Mouse (Mus musculus) embryo, embryonic 10 days (tissue): ENCODE measurements around the gene Lipo4.
"Not testable (repeated sequence)": the region's sequence is repeated elsewhere in the genome, so short reads cannot be mapped to it uniquely, and the experiment has no call there.

Experiments used
- DNase-seq: peaks from one replicate; pipeline ENCODE4 v3.0.0-alpha.2; 2015; ENCODE audit warnings: low spot score

Gene Lipo4

GRCm38 (mm10) chr19:33517680-33518079 lies at the start of gene Lipo4:
TSS of gene Lipo4 (minus strand) at chr19:33517780.
- no peak for DNase-seq

DNA sequence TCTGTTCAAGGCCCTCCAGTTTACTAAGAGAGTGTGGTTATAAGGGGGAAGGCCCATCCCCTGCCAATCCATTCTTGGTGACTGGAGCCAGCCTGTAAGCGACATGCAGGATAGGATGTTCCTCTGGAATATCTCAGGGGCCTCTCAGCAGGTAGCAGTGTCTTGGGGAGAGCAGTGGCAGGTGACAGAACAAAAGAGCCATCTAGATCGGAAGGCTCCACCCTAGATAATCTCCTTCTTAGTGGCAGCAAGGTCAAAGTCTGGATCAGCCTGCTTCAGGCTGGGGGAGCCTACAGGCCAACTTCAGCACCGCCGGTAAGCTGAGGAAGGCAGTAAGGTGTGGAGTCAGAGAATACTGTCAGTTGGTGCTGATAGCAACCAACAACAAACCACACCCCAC lies 61.2 kb downstream of the Lipo4 start:
- DNase-seq: not testable (repeated sequence)

DNA sequence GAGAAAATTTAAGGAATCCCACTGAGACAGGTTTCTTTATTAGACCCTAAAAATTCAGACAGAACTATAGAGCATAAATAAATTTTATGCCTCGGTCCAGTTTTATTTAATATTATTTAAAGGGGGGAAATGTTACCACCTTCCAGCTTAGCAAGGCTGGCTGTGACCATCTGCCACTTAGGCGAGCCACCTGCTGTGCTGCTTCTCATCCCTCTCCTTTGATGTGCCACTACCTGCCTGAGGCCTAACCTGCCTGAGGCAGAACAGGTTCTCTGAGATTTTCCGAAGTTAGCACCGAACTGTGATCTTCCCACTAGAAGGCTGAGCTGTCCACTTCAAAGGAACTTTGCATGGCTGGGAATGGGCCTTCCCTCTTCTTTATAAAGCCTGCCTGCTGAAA lies 63.9 kb downstream of the Lipo4 start:
- DNase-seq: no peak
